Mouse (Mus musculus) ES-E14 (cell line): Measurements from ENCODE around the gene Foxp1.

Experiments used
- HCFC1 ChIP-seq: IDR thresholded peaks from 2 replicates; pipeline ENCODE4 v1.6.1; 2012; ENCODE audit warnings: low read length, inconsistent platforms, borderline replicate concordance; ENCODE audit not compliant: insufficient read depth
- ZC3H11A ChIP-seq: IDR thresholded peaks from 2 replicates; pipeline ENCODE4 v1.6.1; 2012; ENCODE audit warnings: low read depth, mild to moderate bottlenecking, inconsistent platforms, low read length, borderline replicate concordance
- ZNF384 ChIP-seq: IDR thresholded peaks from 2 replicates; pipeline ENCODE4 v1.6.1; 2012; ENCODE audit warnings: low read depth, low read length, inconsistent platforms

GRCm38 (mm10) chr6:99159452-99160347 is 362.8 kb downstream of the Foxp1 start:
- TF ChIP-seq ZNF384 (no peak), ZC3H11A (no peak), HCFC1 (no peak)
